ENCODE assay signal across 8 mouse cellular contexts in the genomic region with DNA sequence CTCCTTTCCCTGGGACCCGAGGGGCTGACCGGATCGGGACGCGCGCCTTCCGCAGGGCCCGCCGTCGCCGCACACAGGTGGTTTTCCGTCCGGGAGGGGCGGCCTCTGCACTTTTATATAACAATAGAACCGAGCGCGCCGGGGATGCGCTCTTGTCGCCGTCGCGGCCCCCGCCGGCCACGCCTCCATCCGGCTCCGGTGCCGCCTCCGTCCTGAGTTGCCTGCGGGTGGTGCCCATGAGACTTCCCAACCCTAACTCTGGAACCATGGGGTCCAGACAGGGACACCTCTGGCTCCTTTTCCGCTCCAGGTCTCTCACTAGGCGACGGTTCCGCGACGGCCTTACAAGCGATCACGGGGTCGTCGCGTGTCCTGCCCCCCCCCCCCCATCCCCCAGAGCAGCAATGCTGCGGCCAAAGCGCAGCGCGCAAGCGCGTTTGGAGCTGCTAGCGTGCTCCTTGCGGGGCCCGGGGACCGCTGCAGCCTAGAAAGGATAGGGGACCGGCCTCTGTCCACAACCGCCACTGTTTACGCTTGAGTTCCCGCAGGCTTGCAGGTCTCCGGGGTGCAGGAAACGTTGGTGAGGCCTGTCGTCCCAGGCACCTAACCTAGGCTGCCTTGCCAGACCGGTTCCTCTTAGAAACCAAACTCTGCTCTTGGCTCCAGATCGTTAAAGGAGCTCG. TPM values are rescaled to one million over a fixed set of nuclear protein-coding genes. Genes with fewer than 3 reads are reported as not detected.
DNase-seq lines count a peak whose midpoint lies in the region; ATAC-seq lines count a peak whose summit lies in the region.

No protein-coding gene starts in this region.

- H3K4me2 ChIP-seq in hindbrain, embryonic 13.5 days = peak overlapping the region; percentile 85

- WGBS in hindbrain, embryonic 13.5 days = under 1% methylated on average over 62 of the region's 62 CpGs

- no peaks in the 10 kb centered on the region for H3K9me3 ChIP-seq in hindbrain, embryonic 13.5 days

- peaks cover 5% of the 10 kb centered on the region for H3K36me3 ChIP-seq in hindbrain, embryonic 13.5 days

- peak overlapping the region; percentile 91 for H3K27ac ChIP-seq in hindbrain, embryonic 13.5 days

- ATAC-seq in hindbrain, embryonic 13.5 days (ENCODE audit: low FRiP score) = peak; percentile 59

- H3K4me1 ChIP-seq in hindbrain, embryonic 13.5 days (replicated peaks) = peaks cover 45% of the 10 kb centered on the region

- DNase-seq in NIH3T3 (ENCODE audit: low read depth) = peak; percentile 91
- peak; percentile 84 for DNase-seq in cerebellum, adult 9-10 months
- DNase-seq in frontal cortex, postnatal 14 days (ENCODE audit: low spot score in 2 of 2) = peak; percentile 71 to 75
- DNase-seq in left cerebral cortex, adult 11 months (ENCODE audit: low spot score) = peak; percentile 68
- peak; percentile 93 for DNase-seq in lung, postnatal 36 days
- peak; percentile 92 for DNase-seq in retina, postnatal 1 day
- DNase-seq in thymus, postnatal 36 days = peak; percentile 91 to 94

- peak overlapping the region; percentile 80 for H3K9ac ChIP-seq in hindbrain, embryonic 13.5 days

- peaks cover 17% of the 10 kb centered on the region for H3K27me3 ChIP-seq in hindbrain, embryonic 13.5 days

- H3K4me3 ChIP-seq in hindbrain, embryonic 13.5 days = peak overlapping the region; percentile 55

RNA-seq across cellular contexts. Expression of gene Dusp6, which starts 1.3 kb away (rescaled TPM):
- 27.2 and 27.7 TPM in 2 replicates for polyA plus RNA-seq in hindbrain, embryonic 13.5 days (2015; fragmentation: Nextera tagmentation; extraction: Ambion mirVana)

Comparison
In these comparisons a context has a peak if more than half of its experiments do, and no peak if none do; other contexts are left out.
1. Peak in every context shown above with its lines: DNase-seq, ATAC-seq, H3K4me3 ChIP-seq and H3K27ac ChIP-seq.